Mouse (Mus musculus) G1E-ER4 (cell line): Measurements from ENCODE around the gene Clip1. TPM values are rescaled to one million over a fixed set of nuclear protein-coding genes. Genes with fewer than 3 reads are reported as not detected.

Experiments
- GATA1 ChIP-seq: IDR thresholded peaks from one replicate; pipeline ENCODE4 v1.8.0; 2012; ENCODE audit warnings: low read length, inconsistent platforms
- polyA plus RNA-seq: library from polyadenylated mRNA; stranded (reverse); fragments of >175 nt; gene quantifications from 2 replicates; pipeline ENCODE4 v1.2.3, GENCODE M21; 2012

Gene Clip1
- polyA plus RNA-seq, 1 experiment, result 20.2 TPM

DNA sequence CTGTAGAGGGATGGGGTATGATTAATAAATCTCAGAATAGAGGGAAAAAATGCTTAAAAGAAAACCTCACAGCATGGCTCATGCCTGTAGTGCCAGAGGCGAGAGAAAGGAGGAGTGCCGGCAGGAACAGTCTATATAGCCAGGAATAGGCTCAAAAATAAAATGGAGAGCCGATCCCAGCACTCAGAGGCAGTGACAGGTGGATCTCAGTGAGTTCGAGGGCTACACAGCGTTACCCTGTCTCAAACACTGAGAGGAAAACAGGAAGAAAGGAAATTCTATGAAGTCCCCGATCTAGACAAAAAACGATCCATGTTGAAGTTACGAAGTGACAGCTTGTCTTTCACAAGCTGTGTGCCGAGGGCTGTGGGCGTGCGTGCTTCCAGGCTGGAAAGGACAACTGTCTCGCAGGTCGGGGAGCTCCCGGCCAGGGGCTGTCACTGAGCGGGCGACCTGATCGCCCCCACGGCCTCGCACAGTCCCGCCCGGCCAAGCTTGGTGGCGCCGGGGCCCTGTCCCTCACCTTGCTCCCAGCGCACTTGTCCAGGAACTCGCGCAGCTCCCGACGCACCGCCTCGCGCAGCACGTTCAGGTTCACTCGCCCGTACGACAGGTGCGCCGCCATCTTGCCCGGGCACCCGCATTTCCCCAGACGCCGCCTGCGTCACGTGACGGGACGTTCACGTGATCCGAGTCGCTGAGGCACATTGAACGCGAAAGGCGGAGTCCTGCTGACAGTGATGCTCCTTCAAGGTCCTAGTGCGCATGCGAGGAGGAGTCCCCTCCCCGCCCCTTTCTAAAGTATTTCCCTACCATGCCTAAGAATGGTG is 111.8 kb downstream of the Clip1 start, which contains the start of gene Vps33a:
TSS of gene Vps33a (minus strand) at position 682 of the 830 bp plus-strand sequence.
- TF ChIP-seq GATA1, result no peak

DNA sequence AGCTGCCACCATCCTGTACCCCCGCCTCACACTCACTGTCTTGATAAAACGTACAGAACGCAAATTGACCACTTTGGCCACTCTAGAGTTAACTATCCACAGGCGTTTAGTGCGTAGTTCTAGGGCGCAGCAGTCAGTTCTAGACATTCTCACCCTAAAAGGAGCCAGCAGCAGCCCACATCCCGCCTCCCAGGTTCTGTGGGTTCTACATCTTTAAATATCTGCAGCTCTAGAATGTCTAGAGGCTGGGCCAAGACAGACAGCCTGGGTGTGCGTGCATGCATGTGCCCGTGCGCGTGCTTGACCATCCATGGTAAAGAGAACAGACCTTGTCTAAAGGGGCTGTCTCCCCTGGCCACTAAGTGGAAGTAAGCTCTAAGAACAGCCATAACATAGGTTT is 123.3 kb downstream of the Clip1 start:
- no peak for TF ChIP-seq GATA1

DNA sequence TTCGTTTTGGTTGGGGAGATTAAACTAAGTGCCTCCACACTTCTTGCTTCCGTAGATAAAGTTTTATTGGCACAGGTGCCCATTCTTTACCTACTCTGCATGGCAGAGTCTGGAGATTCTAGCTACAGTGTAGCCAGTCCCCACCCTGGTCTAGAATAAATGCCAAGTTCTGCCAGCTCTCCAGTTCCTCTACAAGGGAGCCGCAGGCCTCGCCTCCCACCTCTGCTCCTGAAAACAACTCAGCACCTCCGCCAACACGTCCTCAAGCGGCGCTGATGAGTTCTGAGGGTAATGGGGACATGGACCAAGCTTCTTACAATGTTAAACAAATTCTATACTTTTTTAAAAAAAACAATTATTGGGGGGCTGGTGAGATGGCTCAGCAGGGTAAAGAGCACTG is 124.8 kb downstream of the Clip1 start:
- no peak for TF ChIP-seq GATA1

DNA sequence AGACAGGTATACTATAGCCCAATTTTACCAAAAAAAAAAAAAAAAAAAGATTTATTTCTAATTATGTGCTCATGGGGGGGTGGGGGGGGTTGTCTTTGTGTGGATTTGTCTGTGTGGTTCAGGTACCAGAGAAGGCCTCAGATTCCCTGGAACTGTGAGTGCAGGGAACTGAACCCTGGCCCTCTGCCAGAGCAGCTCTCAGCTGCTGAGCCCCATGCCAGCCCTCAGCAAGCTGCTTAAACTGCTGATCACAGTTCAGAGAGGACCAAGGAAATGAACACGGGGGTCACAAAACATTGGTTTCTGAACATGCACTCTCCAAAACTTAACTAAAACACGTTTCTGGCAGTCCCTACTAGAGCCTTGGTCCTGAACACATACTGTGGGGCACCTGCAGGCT is 128.0 kb downstream of the Clip1 start:
- no peak for TF ChIP-seq GATA1

DNA sequence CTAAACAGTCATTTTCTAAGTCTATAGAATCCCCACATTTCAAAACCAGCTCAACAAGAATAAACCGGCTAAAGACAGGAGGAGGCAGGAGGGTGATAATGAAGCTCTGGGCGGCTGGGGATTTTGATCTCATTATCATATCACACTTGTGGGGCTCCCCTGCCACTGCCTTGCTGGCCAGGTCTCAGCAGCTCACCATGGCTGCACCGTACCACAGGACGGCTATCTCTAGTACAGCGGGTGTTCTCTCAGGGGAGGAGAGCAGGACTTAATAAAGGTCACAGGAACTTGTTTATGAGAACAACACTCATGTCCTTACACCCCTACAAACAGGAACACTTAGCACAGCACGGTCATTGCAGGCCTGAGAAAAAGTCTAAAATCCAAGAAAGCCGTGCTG is 128.7 kb downstream of the Clip1 start:
- TF ChIP-seq GATA1, result no peak

DNA sequence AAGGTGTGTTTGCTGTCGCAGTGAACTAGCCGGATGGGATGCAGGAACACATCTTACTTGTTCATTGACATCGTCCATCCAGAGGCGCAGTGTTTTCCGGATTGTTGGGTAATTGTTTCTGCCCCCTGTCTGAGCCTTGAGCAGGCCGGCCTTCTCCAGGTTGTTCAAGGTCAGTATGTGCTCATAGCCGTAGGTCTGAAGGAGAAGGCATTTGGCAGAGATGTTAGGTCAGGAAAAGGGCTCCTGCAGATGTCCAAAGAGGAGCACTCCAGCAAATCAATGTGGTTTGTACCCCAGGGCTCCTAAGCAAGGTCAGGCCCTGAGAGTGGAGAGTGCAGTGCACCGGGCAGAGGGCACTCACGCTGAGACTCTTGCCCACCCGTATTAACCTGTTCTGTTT is 150.6 kb downstream of the Clip1 start:
- TF ChIP-seq GATA1, result no peak

DNA sequence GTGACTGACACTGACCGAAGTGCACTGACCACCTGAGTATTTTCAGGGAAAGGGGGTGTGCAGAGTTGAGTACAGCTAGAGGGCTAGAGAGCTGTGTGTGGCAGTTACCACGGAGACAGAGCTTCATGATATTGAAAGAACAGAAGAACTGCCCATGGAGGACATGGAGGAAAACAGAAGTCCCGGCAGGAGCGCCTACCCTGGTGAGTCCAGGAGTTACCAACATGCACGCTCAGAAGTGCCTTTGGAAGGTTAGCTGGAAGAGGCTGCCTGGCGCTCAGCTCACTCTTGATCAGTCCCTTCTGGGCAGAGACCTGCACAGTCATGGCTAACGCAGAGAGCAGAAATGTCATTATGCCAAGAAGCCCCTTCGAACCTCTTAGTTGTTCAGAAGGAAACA is 154.4 kb downstream of the Clip1 start:
- TF ChIP-seq GATA1, result no peak

DNA sequence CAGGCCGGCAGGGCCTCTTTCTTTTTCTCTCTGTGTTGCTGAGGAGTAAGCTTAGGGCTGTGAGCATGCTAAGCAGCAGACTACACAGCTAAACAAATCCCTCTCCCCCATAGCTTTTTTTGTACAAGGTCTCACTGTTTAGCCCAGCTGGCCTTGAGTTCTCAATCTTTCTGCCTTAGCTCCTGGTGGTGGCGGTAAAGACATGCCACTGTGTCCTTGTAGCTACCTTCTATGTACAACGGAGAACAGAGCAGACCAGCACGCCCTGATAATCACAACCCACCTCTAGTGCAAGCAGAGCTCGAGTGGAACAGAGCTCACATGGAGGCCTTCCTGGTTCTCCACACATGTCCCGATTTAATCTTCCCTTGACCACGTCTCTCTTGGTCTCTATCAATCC is 155.8 kb downstream of the Clip1 start:
- TF ChIP-seq GATA1, result no peak

Other genes with a start within 250 kb of the Clip1 start
- gene Lrrc43, start 195.3 kb downstream of the Clip1 start, polyA plus RNA-seq, result not detected in 2 replicates
- gene Il31, start 195.1 kb downstream of the Clip1 start, polyA plus RNA-seq, result not detected in 2 replicates
- not detected in 2 replicates for gene B3gnt4, start 174.2 kb downstream of the Clip1 start, polyA plus RNA-seq
- 5.1 and 6.6 TPM in 2 replicates for gene Diablo, start 160.4 kb downstream of the Clip1 start, polyA plus RNA-seq
- gene Gm49027, start 159.1 kb downstream of the Clip1 start, polyA plus RNA-seq, result 0.10 and 0.29 TPM in 2 replicates
- gene Vps33a, start 111.6 kb downstream of the Clip1 start, polyA plus RNA-seq, result 10.1 and 11.2 TPM in 2 replicates
- 98.2 and 122 TPM in 2 replicates for gene Zcchc8, start 36.5 kb upstream of the Clip1 start, polyA plus RNA-seq
- 4.1 and 14.3 TPM in 2 replicates for gene Rsrc2, start 64.8 kb upstream of the Clip1 start, polyA plus RNA-seq
- gene Kntc1, start 65.1 kb upstream of the Clip1 start, polyA plus RNA-seq, result 3.4 and 3.5 TPM in 2 replicates
- gene Hcar2, start 180.9 kb upstream of the Clip1 start, polyA plus RNA-seq, result not detected in 2 replicates
- gene Hcar1, start 195.4 kb upstream of the Clip1 start, polyA plus RNA-seq, result not detected in 2 replicates
- gene Denr, start 222.6 kb upstream of the Clip1 start, polyA plus RNA-seq, result 169 and 194 TPM in 2 replicates
- gene Gm43518, start 242.8 kb upstream of the Clip1 start, polyA plus RNA-seq, result not detected in 2 replicates
- gene Ccdc62, start 246.1 kb upstream of the Clip1 start, polyA plus RNA-seq, result 4.1 and 6.2 TPM in 2 replicates